Mouse (Mus musculus) bone marrow, adult 2 months (tissue): ENCODE measurements around the gene 4933425L06Rik. TPM values are rescaled to one million over a fixed set of nuclear protein-coding genes. Genes with fewer than 3 reads are reported as not detected.

Experiments
- H3K27ac ChIP-seq: fragments of 200-500 bp; 2 replicates; pipeline ENCODE4 v1.5.1; 2012; ENCODE audit warnings: low read depth, mild to moderate bottlenecking, control low read depth, inconsistent platforms, low read length; ENCODE audit not compliant: control insufficient read depth, poor library complexity, insufficient read depth
- H3K4me1 ChIP-seq: fragments of 200-500 bp; 2 replicates; pipeline ENCODE4 v1.6.1; 2011; ENCODE audit warnings: low read length; ENCODE audit not compliant: control insufficient read depth, insufficient read depth
- H3K4me3 ChIP-seq: fragments of 200-500 bp; replicated peaks from 2 replicates; pipeline ENCODE3; 2011; ENCODE audit warnings: mild to moderate bottlenecking, low read depth, low read length, control low read depth; ENCODE audit not compliant: control insufficient read depth
- CTCF ChIP-seq: fragments of 200-500 bp; IDR thresholded peaks from 2 replicates; pipeline ENCODE4 v1.5.1; 2011; ENCODE audit warnings: low read length, control low read depth; ENCODE audit not compliant: control insufficient read depth, insufficient read depth
- POLR2A ChIP-seq: fragments of 200-500 bp; IDR thresholded peaks from 2 replicates; pipeline ENCODE4 v1.6.1; 2011; ENCODE audit warnings: low read depth, mild to moderate bottlenecking, control low read depth, low read length, borderline replicate concordance; ENCODE audit not compliant: control insufficient read depth
- WGBS: fragments of 180-500 bp; shearing (Covaris S2); methylation state at CpG from one replicate; pipeline ENCODE4 v1.1.7; 2018; 5-methylcytosine and 5-hydroxymethylcytosine counted together
- polyA plus RNA-seq: library from polyadenylated mRNA; stranded (reverse); fragments of >200 nt; gene quantifications from 2 replicates; pipeline ENCODE4 v1.2.4, GENCODE M21; 2011; ENCODE audit warnings: low replicate concordance; ENCODE audit not compliant: missing spikeins, insufficient read depth, insufficient read length

The 4933425L06Rik gene
- polyA plus RNA-seq, 1 experiment: not detected

DNA sequence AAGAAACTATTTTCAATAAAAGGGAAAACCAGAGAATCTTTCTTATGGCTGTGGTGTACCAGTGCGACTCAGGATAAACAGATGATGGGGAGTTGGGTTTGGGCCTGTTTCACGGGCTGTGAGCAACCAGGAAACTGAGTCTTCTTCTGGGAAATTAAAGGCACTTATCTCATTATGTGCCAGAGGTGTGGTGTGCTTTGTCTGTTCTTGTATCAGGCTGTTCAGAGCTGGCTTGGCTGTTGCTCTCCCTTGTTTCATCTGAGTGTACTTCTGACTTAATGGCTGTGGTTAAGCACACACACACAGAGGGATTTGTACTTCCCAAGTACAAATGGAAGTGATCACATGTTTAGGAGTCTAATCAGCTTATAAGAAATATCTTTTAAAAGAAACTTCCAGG, 22.5 kb downstream of the 4933425L06Rik start:
- WGBS: 70% methylated on average over 2 of the region's 2 CpGs

GRCm38 (mm10) chr13:105111599-105111998, 29.7 kb downstream of the 4933425L06Rik start:
- H3K27ac ChIP-seq: no peak overlapping the region
- no peak overlapping the region for H3K4me3 ChIP-seq
- H3K4me1 ChIP-seq: no peaks in the 10 kb centered on the region
- TF ChIP-seq CTCF (no peak), POLR2A (no peak)
- WGBS: 80% methylated on average over 6 of the region's 6 CpGs

More for the DNA sequence above, 22.5 kb downstream of the 4933425L06Rik start:
- no peak for TF ChIP-seq POLR2A
- no peak for TF ChIP-seq CTCF
- Histone ChIP-seq H3K4me3 (no peak overlapping the region), H3K4me1 (no peaks in the 10 kb centered on the region), H3K27ac (no peak overlapping the region)

DNA sequence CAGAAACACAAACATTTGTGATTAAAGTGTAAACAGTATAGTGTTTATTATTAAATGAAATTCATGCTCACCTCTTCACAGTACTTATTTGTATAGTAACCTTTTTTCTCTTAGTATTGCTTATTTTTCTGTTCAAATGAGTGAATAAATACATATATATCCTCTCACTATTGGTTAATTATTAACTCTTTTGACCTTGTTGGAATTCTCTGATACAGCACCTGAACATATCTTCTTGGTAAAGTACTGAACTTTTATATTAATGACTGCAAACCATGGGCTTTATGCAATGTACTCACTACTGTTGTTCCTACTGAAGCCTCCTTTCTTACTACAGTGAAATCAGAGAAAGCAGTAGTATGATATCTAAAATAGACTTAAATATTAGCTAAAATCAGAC, 39.7 kb downstream of the 4933425L06Rik start:
- H3K4me3 ChIP-seq: no peak overlapping the region
- no peak overlapping the region for H3K27ac ChIP-seq
- no peak for TF ChIP-seq POLR2A
- TF ChIP-seq CTCF: no peak
- H3K4me1 ChIP-seq: no peaks in the 10 kb centered on the region

GRCm38 (mm10) chr13:105122092-105122491, 40.2 kb downstream of the 4933425L06Rik start:
- no peak overlapping the region for H3K4me3 ChIP-seq
- WGBS: 76% methylated on average over 3 of the region's 3 CpGs
- H3K27ac ChIP-seq: no peak overlapping the region
- no peak for TF ChIP-seq POLR2A
- TF ChIP-seq CTCF: no peak
- no peaks in the 10 kb centered on the region for H3K4me1 ChIP-seq

GRCm38 (mm10) chr13:105130080-105130479, 48.2 kb downstream of the 4933425L06Rik start:
- Histone ChIP-seq H3K27ac (no peak overlapping the region), H3K4me3 (no peak overlapping the region), H3K4me1 (no peaks in the 10 kb centered on the region)
- TF ChIP-seq CTCF: no peak
- no peak for TF ChIP-seq POLR2A
- WGBS: 62% methylated on average over 6 of the region's 6 CpGs

GRCm38 (mm10) chr13:105132370-105132769, 50.4 kb downstream of the 4933425L06Rik start:
- Histone ChIP-seq H3K27ac (no peak overlapping the region), H3K4me1 (no peaks in the 10 kb centered on the region), H3K4me3 (no peak overlapping the region)
- WGBS: 83% methylated on average over 6 of the region's 6 CpGs
- TF ChIP-seq CTCF (no peak), POLR2A (no peak)

DNA sequence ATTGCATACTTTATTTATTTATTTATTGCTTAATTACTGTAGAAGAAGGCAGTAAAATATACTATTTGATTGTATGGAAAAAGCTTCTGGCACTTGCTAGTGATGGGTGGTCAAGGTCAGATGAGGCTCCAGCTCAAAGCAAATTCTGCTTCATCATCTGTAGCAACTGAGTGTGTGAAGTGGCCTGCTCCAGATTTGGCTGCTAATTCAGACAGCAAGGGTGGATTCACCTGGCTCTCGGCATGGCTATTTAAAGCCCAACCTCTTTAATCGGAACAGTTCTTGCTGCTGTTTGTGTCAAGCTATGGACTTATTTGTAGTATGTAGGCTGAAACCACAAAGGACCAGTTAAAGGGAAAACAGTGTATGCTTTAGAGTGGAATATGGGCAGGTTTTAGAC, 50.9 kb downstream of the 4933425L06Rik start:
- Histone ChIP-seq H3K4me3 (no peak overlapping the region), H3K4me1 (no peaks in the 10 kb centered on the region), H3K27ac (no peak overlapping the region)
- TF ChIP-seq CTCF (no peak), POLR2A (no peak)
- WGBS: 79% methylated on average over 2 of the region's 2 CpGs

DNA sequence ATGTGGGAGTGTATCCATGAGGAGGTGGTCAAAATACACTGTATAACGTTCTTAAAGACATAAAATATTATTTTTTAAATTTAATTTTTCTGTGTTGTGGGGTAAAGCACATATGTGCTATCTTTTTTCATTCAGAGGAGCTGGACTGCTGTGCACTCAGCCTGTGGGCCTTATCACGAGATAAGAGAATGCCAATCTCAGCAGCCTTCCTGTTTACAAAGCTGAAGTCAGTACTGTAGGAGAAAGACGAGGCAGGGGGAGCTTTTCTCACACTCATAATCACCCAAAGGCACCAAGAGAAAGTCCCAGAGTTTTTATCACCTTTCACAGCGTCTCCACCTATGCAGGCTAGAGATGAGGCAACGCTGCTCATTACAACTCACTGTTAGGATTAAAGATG, 52.5 kb downstream of the 4933425L06Rik start:
- WGBS: 50% methylated on average over 5 of the region's 5 CpGs
- Histone ChIP-seq H3K27ac (no peak overlapping the region), H3K4me3 (no peak overlapping the region), H3K4me1 (no peaks in the 10 kb centered on the region; the same call in 1 of the 2 replicates)
- TF ChIP-seq CTCF: no peak
- no peak for TF ChIP-seq POLR2A

DNA sequence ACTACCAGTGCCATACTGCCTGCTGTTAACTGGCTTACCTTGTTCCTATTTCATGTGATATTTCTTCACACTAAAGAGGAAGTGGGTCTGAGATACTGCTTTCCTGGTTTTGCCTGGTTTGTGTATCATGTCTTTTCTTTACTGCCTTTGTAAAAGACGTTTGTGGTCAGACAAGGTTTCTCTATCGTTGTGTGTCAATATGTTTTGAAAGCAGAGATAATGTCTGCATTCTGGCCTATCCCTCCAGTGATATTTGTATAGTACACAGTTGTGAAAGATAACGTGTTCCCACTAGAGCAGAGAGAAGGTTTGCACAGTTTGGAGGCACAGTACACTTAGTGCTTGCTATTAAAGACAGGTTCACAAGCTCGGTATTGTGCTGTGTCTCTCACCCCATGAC, 58.0 kb downstream of the 4933425L06Rik start:
- Histone ChIP-seq H3K4me3 (no peak overlapping the region), H3K4me1 (peaks cover 1% of the 10 kb centered on the region; the same call in 1 of the 2 replicates), H3K27ac (no peak overlapping the region)
- 4% methylated on average over 4 of the region's 4 CpGs for WGBS
- TF ChIP-seq CTCF (no peak), POLR2A (no peak)
